Mouse (Mus musculus) embryonic facial prominence, embryonic 11.5 days (tissue): Measurements from ENCODE around the gene Lkaaear1. TPM values are rescaled to one million over a fixed set of nuclear protein-coding genes. Genes with fewer than 3 reads are reported as not detected.
A peak's percentile ranks its signal among the peaks of the same experiment; 100 is the strongest.

ENCODE experiments used
- ATAC-seq: fragments of 200-750 bp; cut with Nextera tagmentation; replicated peaks from 2 replicates; pipeline ENCODE4 v1.8.0; 2017; ENCODE audit warnings: low read depth; ENCODE audit not compliant: insufficient number of reproducible peaks, low FRiP score, low TSS enrichment
- DNase-seq: peaks from one replicate; pipeline ENCODE4 v3.0.0-alpha.2; 2015; ENCODE audit warnings: low spot score
- H3K27ac ChIP-seq: fragments of 300-500 bp; sonication (generic); replicated peaks from 2 replicates; pipeline ENCODE4 v1.5.1; 2014; ENCODE audit warnings: mild to moderate bottlenecking, low read depth, low read length, control low read depth
- H3K27me3 ChIP-seq: fragments of 300-500 bp; sonication (generic); 2 replicates; pipeline ENCODE4 v1.6.1; 2014; ENCODE audit warnings: mild to moderate bottlenecking, low read length, moderate library complexity, mixed read lengths; ENCODE audit not compliant: control insufficient read depth, insufficient read depth
- H3K36me3 ChIP-seq: fragments of 300-500 bp; sonication (generic); replicated peaks from 2 replicates; pipeline ENCODE4 v1.6.1; 2014; ENCODE audit warnings: low read depth, mild to moderate bottlenecking, low read length, moderate library complexity, mixed read lengths; ENCODE audit not compliant: control insufficient read depth, insufficient read depth
- H3K4me1 ChIP-seq: fragments of 300-500 bp; sonication (generic); 2 replicates; pipeline ENCODE4 v1.6.1; 2014; ENCODE audit warnings: low read length, mixed read lengths; ENCODE audit not compliant: control insufficient read depth, insufficient read depth
- H3K4me2 ChIP-seq: fragments of 300-500 bp; sonication (generic); 2 replicates; pipeline ENCODE4 v1.6.1; 2014; ENCODE audit warnings: low read depth, mild to moderate bottlenecking, control low read depth, low read length, moderate library complexity
- H3K4me3 ChIP-seq: fragments of 300-500 bp; sonication (generic); 2 replicates; pipeline ENCODE4 v1.5.1; 2014; ENCODE audit warnings: low read depth, low read length, control low read depth
- H3K9ac ChIP-seq: fragments of 300-500 bp; sonication (generic); replicated peaks from 2 replicates; pipeline ENCODE4 v1.6.1; 2014; ENCODE audit warnings: mild to moderate bottlenecking, control low read depth, low read length
- H3K9me3 ChIP-seq: fragments of 300-500 bp; sonication (generic); replicated peaks from 2 replicates; pipeline ENCODE4 v1.6.1; 2016; ENCODE audit warnings: mild to moderate bottlenecking, low read length, inconsistent platforms, mixed read lengths; ENCODE audit not compliant: control insufficient read depth
- WGBS: fragments of 180-500 bp; shearing (Covaris S2); extraction: QIAGEN DNeasy Blood & Tissue Kit; methylation state at CpG from one replicate; pipeline ENCODE4 v1.1.7; 2014; 5-methylcytosine and 5-hydroxymethylcytosine counted together
- polyA plus RNA-seq: library from polyadenylated mRNA; unstranded; fragments of >200 nt; fragmentation: Nextera tagmentation; extraction: Ambion mirVana; gene quantifications from 2 replicates; pipeline ENCODE4 v1.2.1, GENCODE M21; 2014

Gene Lkaaear1
- polyA plus RNA-seq, 1 experiment from 2014 or later = not detected

GRCm38 (mm10) chr2:181692304-181692703 lies 5.9 kb downstream of the Lkaaear1 start:
- ATAC-seq = no peak
- WGBS = 90% methylated on average over 3 of the region's 3 CpGs
- no peak for DNase-seq
- H3K4me2 ChIP-seq = peak overlapping the region; percentile 92; the same call in 1 of the 2 replicates
- H3K36me3 ChIP-seq = no peaks in the 10 kb centered on the region; the same call in 1 of the 2 replicates
- no peaks in the 10 kb centered on the region for H3K9me3 ChIP-seq
- no peak overlapping the region for H3K27ac ChIP-seq
- H3K4me1 ChIP-seq = no peaks in the 10 kb centered on the region; the same call in 1 of the 2 replicates
- H3K9ac ChIP-seq = no peak overlapping the region
- no peaks in the 10 kb centered on the region for H3K27me3 ChIP-seq
- H3K4me3 ChIP-seq = no peak overlapping the region

DNA sequence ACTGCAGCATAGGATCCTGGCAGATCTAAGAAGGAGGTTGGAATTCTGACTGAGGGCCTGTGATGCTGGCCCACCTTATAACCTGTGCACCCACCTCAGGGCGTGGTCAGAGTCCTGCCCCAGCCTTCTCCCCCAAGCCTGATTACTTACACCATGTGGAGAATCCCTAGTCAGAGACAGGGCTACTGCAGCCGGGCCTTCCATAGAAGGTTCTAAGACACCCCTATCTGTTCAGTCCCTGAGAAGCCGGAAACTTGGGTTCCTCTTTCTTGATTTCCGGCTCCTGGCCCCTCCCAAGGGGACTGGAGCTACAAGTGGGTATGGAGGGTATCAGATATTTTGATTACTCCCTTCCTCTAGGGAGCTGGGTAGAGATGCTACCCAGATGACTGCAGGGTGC lies 6.7 kb downstream of the Lkaaear1 start:
- no peak overlapping the region for H3K27ac ChIP-seq
- no peaks in the 10 kb centered on the region; the same call in 1 of the 2 replicates for H3K4me1 ChIP-seq
- H3K27me3 ChIP-seq = no peaks in the 10 kb centered on the region
- ATAC-seq = no peak
- DNase-seq = no peak
- no peaks in the 10 kb centered on the region for H3K9me3 ChIP-seq
- H3K36me3 ChIP-seq = no peaks in the 10 kb centered on the region; the same call in 1 of the 2 replicates
- H3K9ac ChIP-seq = no peak overlapping the region
- 90% methylated on average over 4 of the region's 4 CpGs for WGBS
- no peak overlapping the region for H3K4me2 ChIP-seq
- no peak overlapping the region for H3K4me3 ChIP-seq

DNA sequence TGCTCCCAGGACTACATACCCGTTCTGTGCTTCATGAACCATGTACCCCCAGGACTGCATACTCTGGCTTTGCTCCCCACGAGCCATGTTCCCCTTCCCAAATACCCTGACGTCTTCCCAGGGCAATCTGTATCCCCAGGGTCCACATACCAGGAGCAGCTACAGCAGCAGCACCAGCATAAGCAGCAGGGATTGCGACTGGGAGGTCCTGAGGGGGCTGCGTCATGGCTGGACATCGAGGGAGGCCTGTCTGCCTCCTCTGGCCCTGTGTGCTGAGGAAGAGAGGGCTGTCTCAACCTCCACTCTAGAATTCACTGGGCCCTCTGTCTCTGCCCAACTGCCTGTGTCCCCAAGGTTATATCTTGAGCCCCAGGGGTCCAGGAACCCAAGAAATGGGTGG lies 7.2 kb downstream of the Lkaaear1 start:
- DNase-seq = no peak
- no peak overlapping the region for H3K27ac ChIP-seq
- H3K27me3 ChIP-seq = no peaks in the 10 kb centered on the region
- H3K9ac ChIP-seq = no peak overlapping the region
- no peak overlapping the region for H3K4me3 ChIP-seq
- H3K9me3 ChIP-seq = no peaks in the 10 kb centered on the region
- H3K4me1 ChIP-seq = no peaks in the 10 kb centered on the region; the same call in 1 of the 2 replicates
- no peak overlapping the region for H3K4me2 ChIP-seq
- no peak for ATAC-seq
- 89% methylated on average over 6 of the region's 6 CpGs for WGBS
- no peaks in the 10 kb centered on the region; the same call in 1 of the 2 replicates for H3K36me3 ChIP-seq

GRCm38 (mm10) chr2:181689466-181690160 lies 8.6 kb downstream of the Lkaaear1 start:
- no peak overlapping the region for H3K9ac ChIP-seq
- no peak overlapping the region for H3K4me3 ChIP-seq
- no peak overlapping the region for H3K27ac ChIP-seq
- H3K4me1 ChIP-seq = no peaks in the 10 kb centered on the region; the same call in 1 of the 2 replicates
- H3K27me3 ChIP-seq = no peaks in the 10 kb centered on the region
- DNase-seq (no peak), ATAC-seq (no peak)
- H3K36me3 ChIP-seq = no peaks in the 10 kb centered on the region; the same call in 1 of the 2 replicates
- H3K4me2 ChIP-seq = no peak overlapping the region
- 90% methylated on average over 10 of the region's 10 CpGs for WGBS
- H3K9me3 ChIP-seq = no peaks in the 10 kb centered on the region

- no peak overlapping the region for H3K4me2 ChIP-seq
- DNase-seq = no peak
- H3K9me3 ChIP-seq = no peaks in the 10 kb centered on the region
- no peaks in the 10 kb centered on the region; the same call in 1 of the 2 replicates for H3K4me1 ChIP-seq
- no peak for ATAC-seq
- no peak overlapping the region for H3K4me3 ChIP-seq
- 94% methylated on average over 8 of the region's 8 CpGs for WGBS
- no peaks in the 10 kb centered on the region; the same call in 1 of the 2 replicates for H3K36me3 ChIP-seq
- H3K27me3 ChIP-seq = no peaks in the 10 kb centered on the region
- no peak overlapping the region for H3K27ac ChIP-seq
- H3K9ac ChIP-seq = no peak overlapping the region
Observed at GRCm38 (mm10) chr2:181687586-181687985, 10.7 kb downstream of the Lkaaear1 start.

GRCm38 (mm10) chr2:181685686-181686085 lies 12.6 kb downstream of the Lkaaear1 start:
- WGBS = 90% methylated on average over 4 of the region's 4 CpGs
- Histone ChIP-seq H3K9me3 (no peaks in the 10 kb centered on the region), H3K9ac (no peak overlapping the region), H3K36me3 (no peaks in the 10 kb centered on the region; the same call in 1 of the 2 replicates), H3K27ac (no peak overlapping the region), H3K4me3 (no peak overlapping the region), H3K27me3 (no peaks in the 10 kb centered on the region), H3K4me2 (no peak overlapping the region), H3K4me1 (no peaks in the 10 kb centered on the region; the same call in 1 of the 2 replicates)
- ATAC-seq (no peak), DNase-seq (no peak)

DNA sequence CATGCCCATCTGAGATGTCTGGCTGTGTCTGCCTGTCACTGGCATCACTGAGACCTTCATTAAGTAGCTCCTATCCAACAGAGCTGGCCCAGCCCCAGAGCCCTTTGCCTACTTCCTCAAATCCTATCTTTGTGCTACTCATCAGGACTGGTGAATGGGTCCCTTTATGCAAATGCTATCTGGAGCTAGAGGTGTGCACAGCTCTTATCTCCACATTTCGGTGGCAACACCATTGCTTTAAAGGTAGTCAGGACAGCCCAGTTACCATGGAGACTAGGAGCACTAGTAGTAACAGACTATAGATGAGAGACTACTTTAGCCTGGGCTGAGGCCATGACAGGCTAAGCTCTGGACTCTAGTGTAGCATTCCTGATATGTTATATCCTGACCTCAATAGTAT lies 13.5 kb downstream of the Lkaaear1 start:
- Histone ChIP-seq H3K27me3 (no peaks in the 10 kb centered on the region), H3K4me3 (no peak overlapping the region), H3K9ac (no peak overlapping the region), H3K9me3 (no peaks in the 10 kb centered on the region), H3K27ac (no peak overlapping the region), H3K4me2 (no peak overlapping the region), H3K4me1 (no peaks in the 10 kb centered on the region), H3K36me3 (no peaks in the 10 kb centered on the region; the same call in 1 of the 2 replicates)
- 87% methylated on average over 1 of the region's 1 CpGs for WGBS
- no peak for DNase-seq
- ATAC-seq = no peak

DNA sequence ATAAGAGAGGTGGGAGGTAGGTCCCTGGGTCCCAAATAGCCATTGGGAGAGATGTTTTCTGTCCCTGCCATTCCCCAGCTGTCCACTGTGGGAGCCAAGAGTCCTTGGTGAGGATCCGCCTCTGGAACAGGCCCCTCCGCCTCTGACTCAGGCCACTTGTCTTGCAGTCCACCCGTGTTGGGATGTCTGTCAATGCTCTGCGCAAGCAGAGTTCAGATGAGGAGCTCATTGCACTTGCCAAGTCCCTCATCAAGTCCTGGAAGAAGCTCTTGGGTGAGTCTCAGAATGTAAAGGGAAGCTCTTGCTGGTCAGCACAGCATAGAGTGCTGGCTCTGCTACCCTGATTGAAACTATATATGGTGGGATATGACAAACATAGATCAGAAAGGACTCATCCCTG lies 14.9 kb downstream of the Lkaaear1 start:
- H3K9ac ChIP-seq = no peak overlapping the region
- H3K27ac ChIP-seq = no peak overlapping the region
- no peaks in the 10 kb centered on the region; the same call in 1 of the 2 replicates for H3K36me3 ChIP-seq
- H3K4me2 ChIP-seq = no peak overlapping the region
- no peaks in the 10 kb centered on the region for H3K9me3 ChIP-seq
- no peaks in the 10 kb centered on the region for H3K27me3 ChIP-seq
- no peak for ATAC-seq
- H3K4me3 ChIP-seq = no peak overlapping the region
- WGBS = 69% methylated on average over 4 of the region's 4 CpGs
- no peak for DNase-seq
- no peaks in the 10 kb centered on the region for H3K4me1 ChIP-seq
